Mouse (Mus musculus) stomach, embryonic 14.5 days (tissue): ENCODE data around the gene Itpr1. TPM values are rescaled to one million over a fixed set of nuclear protein-coding genes. Genes with fewer than 3 reads are reported as not detected.

Experiments
- ATAC-seq: fragments of 200-750 bp; cut with Nextera tagmentation; 2 replicates; pipeline ENCODE4 v1.8.0; 2017; ENCODE audit warnings: low read depth, moderate TSS enrichment; ENCODE audit not compliant: insufficient number of reproducible peaks, insufficient read depth, low FRiP score
- H3K27ac ChIP-seq: fragments of 300-500 bp; sonication (generic); 2 replicates; pipeline ENCODE4 v1.5.1; 2014; ENCODE audit warnings: mild to moderate bottlenecking, low read length, moderate library complexity, mixed read lengths
- H3K27me3 ChIP-seq: fragments of 300-500 bp; sonication (generic); 2 replicates; pipeline ENCODE4 v1.6.1; 2014; ENCODE audit warnings: low read length, control low read depth, mixed read lengths; ENCODE audit not compliant: control insufficient read depth, insufficient read depth
- H3K36me3 ChIP-seq: fragments of 300-500 bp; sonication (generic); 2 replicates; pipeline ENCODE4 v1.6.1; 2014; ENCODE audit warnings: mild to moderate bottlenecking, control low read depth, low read length, moderate library complexity, mixed read lengths; ENCODE audit not compliant: control insufficient read depth, insufficient read depth
- H3K4me1 ChIP-seq: fragments of 300-500 bp; sonication (generic); 2 replicates; pipeline ENCODE4 v1.6.1; 2014; ENCODE audit warnings: low read length, control low read depth, mixed read lengths; ENCODE audit not compliant: control insufficient read depth, insufficient read depth
- H3K4me2 ChIP-seq: fragments of 300-500 bp; sonication (generic); replicated peaks from 2 replicates; pipeline ENCODE4 v1.6.1; 2014; ENCODE audit warnings: low read depth, low read length, control low read depth
- H3K4me3 ChIP-seq: fragments of 300-500 bp; sonication (generic); 2 replicates; pipeline ENCODE4 v1.5.1; 2014; ENCODE audit warnings: low read depth, low read length, control low read depth
- H3K9ac ChIP-seq: fragments of 300-500 bp; sonication (generic); replicated peaks from 2 replicates; pipeline ENCODE4 v1.6.1; 2014; ENCODE audit warnings: low read depth, mild to moderate bottlenecking, control low read depth, low read length, moderate library complexity, mixed read lengths
- H3K9me3 ChIP-seq: fragments of 300-500 bp; sonication (generic); 2 replicates; pipeline ENCODE4 v1.6.1; 2016; ENCODE audit warnings: low read depth, low read length, control low read depth; ENCODE audit not compliant: control insufficient read depth
- WGBS: fragments of 180-500 bp; shearing (Covaris S2); extraction: QIAGEN DNeasy Blood & Tissue Kit; methylation state at CpG from one replicate; pipeline ENCODE4 v1.1.7; 2014; 5-methylcytosine and 5-hydroxymethylcytosine counted together
- polyA plus RNA-seq: library from polyadenylated mRNA; unstranded; fragments of >200 nt; fragmentation: Nextera tagmentation; extraction: Ambion mirVana; gene quantifications from 2 replicates; pipeline ENCODE4 v1.2.1, GENCODE M21; 2014

Gene Itpr1
- polyA plus RNA-seq, 1 experiment from 2014 or later = 13.5 TPM

DNA sequence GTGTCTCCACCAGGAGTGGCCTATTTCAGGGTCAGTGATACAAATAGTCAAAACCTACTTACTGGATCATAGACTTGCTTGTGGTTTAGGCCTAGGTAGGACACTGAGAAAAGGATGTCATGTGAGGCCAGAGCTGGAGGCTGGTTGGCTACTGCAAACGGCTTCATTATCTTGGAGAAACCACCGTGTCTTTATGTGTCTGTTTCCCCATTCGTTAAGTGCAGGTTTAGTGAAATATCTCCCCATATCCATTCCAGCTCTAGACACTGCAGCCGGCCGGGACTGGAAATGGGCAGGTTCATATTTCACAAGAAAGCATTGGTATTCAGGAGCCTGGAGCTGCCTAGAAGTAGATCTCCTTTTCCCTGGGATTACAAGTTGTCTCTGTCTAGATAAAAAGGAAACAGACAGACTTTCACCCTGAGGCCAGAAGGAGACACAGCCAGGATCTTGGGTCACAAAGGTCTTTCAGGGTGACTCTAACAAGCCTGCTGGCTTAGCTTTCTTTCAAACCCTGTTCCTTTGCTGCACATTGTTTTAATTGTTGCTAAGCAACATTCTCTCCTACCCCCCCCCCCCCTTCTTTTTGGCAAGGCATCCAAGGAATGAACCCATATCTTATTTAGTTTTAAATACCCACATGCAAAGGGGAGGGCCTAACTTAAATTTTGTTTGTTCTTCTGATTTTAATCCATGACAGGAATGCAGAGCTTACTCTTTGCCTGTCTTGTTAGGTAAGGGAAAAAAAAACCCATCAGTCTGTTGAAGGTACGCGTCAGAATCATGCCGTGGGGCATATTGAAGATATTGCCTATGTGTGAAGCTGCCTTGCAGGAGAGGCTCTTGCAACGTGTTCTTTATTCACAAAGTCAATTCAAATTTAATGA is 36.4 kb downstream of the Itpr1 start:
- 0 out of 2 replicates have a peak, but pooled peaks have one; percentile 24 for ATAC-seq
- peaks cover 22% of the 10 kb centered on the region for H3K4me1 ChIP-seq

DNA sequence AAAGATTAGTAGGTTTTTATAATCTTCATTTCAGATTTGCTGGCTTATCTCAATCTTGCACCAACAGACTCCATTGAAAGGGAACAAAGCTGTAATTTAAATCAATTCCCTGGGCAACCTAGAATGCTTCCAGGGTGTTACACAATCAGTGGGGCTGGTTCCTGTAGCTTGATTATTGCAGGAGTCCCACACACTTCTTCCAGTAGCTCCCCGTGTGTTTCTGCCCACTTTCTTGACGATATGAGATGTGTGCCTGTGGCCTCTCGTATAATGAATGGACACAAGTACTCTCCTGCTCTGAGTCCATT is 37.0 kb downstream of the Itpr1 start:
- Histone ChIP-seq H3K4me2 (no peak overlapping the region), H3K27ac (no peak overlapping the region), H3K4me3 (no peak overlapping the region), H3K9ac (no peak overlapping the region), H3K36me3 (no peaks in the 10 kb centered on the region), H3K4me1 (peaks cover 22% of the 10 kb centered on the region), H3K9me3 (no peaks in the 10 kb centered on the region), H3K27me3 (no peaks in the 10 kb centered on the region)
- ATAC-seq = no peak
- WGBS = 68% methylated on average over 3 of the region's 3 CpGs

More for the DNA sequence above, 36.4 kb downstream of the Itpr1 start:
- Histone ChIP-seq H3K9me3 (no peaks in the 10 kb centered on the region), H3K4me2 (no peak overlapping the region), H3K36me3 (no peaks in the 10 kb centered on the region), H3K9ac (no peak overlapping the region), H3K4me3 (no peak overlapping the region), H3K27ac (peak overlapping the region; percentile 45; the same call in 1 of the 2 replicates), H3K27me3 (no peaks in the 10 kb centered on the region)
- 30% methylated on average over 9 of the region's 9 CpGs for WGBS

- H3K4me2 ChIP-seq = no peak overlapping the region
- H3K4me1 ChIP-seq = peaks cover 22% of the 10 kb centered on the region
- ATAC-seq = no peak
- H3K9ac ChIP-seq = no peak overlapping the region
- no peaks in the 10 kb centered on the region for H3K27me3 ChIP-seq
- H3K4me3 ChIP-seq = no peak overlapping the region
- H3K36me3 ChIP-seq = no peaks in the 10 kb centered on the region
- no peak overlapping the region for H3K27ac ChIP-seq
- WGBS = 83% methylated on average over 4 of the region's 4 CpGs
- H3K9me3 ChIP-seq = no peaks in the 10 kb centered on the region
Measured at GRCm38 (mm10) chr6:108250416-108250815, 37.5 kb downstream of the Itpr1 start.

- no peaks in the 10 kb centered on the region for H3K9me3 ChIP-seq
- ATAC-seq = no peak
- no peak overlapping the region for H3K4me3 ChIP-seq
- no peaks in the 10 kb centered on the region for H3K27me3 ChIP-seq
- H3K27ac ChIP-seq = no peak overlapping the region
- H3K4me2 ChIP-seq = no peak overlapping the region
- peaks cover 19% of the 10 kb centered on the region for H3K4me1 ChIP-seq
- WGBS = 69% methylated on average over 13 of the region's 13 CpGs
- no peaks in the 10 kb centered on the region for H3K36me3 ChIP-seq
- no peak overlapping the region for H3K9ac ChIP-seq
Measured at GRCm38 (mm10) chr6:108252565-108253360, 39.9 kb downstream of the Itpr1 start.

DNA sequence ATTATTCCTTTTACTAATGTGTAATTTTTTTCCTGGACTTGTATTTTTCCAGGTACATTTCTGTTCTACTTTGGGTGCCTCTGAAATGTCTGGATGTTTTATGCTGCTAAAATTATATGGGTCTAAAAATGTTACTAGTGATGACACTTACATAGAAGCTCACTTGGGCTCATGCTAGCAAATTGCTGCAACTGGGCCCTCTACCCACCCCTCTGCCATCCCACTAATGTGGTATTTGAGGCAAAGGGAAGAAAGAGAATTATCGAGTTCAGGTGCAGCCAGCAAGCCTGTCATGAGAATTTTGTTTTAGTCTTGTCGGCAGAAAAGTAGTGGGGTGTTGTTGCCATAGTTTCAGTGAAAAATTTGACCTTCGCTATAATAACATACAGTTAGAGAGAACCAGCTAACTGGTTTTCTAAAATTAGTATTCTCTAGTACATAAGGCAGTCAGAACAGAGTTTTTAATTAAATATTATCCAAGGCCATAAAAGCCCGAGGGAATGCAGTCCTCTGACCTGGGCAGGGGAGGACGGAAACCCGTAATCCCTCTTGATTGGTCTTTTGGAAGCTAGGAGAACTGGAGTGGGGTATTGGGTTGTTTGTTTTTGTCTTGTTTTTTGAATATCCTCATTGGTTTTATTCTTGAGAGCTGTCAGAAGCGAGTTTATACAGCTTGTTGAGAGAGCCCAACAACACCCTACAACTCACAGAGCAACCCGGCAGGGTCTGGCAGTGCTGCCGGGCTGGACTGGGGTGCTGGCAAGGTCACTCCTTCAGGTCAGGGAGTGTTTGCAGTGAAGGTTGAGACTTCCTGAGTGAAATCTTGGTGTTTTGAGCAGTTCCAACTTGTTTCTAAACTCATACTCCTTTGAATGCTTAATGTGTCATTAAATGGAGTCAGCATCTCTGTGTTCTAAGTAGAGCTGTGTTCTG is 41.5 kb downstream of the Itpr1 start:
- Histone ChIP-seq H3K4me3 (no peak overlapping the region), H3K9me3 (no peaks in the 10 kb centered on the region), H3K4me2 (no peak overlapping the region), H3K4me1 (peaks cover 4% of the 10 kb centered on the region), H3K9ac (no peak overlapping the region), H3K27me3 (no peaks in the 10 kb centered on the region), H3K27ac (no peak overlapping the region), H3K36me3 (no peaks in the 10 kb centered on the region)
- 59% methylated on average over 9 of the region's 9 CpGs for WGBS
- ATAC-seq = no peak

GRCm38 (mm10) chr6:108255880-108256279 is 43.0 kb downstream of the Itpr1 start:
- no peaks in the 10 kb centered on the region for H3K27me3 ChIP-seq
- H3K27ac ChIP-seq = no peak overlapping the region
- H3K36me3 ChIP-seq = no peaks in the 10 kb centered on the region
- ATAC-seq = no peak
- no peaks in the 10 kb centered on the region for H3K9me3 ChIP-seq
- H3K4me3 ChIP-seq = no peak overlapping the region
- peaks cover 4% of the 10 kb centered on the region; the same call in 1 of the 2 replicates for H3K4me1 ChIP-seq
- no peak overlapping the region for H3K4me2 ChIP-seq
- no peak overlapping the region for H3K9ac ChIP-seq
- WGBS = 61% methylated on average over 4 of the region's 4 CpGs

DNA sequence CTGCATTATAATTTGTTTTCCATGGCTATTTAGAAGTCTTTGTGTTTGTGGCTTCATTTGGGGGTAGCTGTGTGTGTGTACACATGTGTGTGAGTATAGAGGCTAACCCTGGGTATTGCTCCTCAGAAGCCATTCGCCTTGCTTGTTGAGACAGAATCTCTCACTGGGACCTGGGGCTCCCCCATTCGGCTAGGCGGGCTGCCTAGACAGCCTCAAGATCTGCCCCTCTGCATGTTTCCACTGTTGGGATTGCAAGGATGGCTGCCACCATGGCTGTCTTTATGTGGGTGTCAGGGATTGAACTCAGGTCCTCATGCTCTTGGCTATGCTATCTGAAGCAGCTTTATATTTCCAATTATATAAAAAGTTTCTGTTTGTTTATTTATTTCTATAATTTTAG is 44.3 kb downstream of the Itpr1 start:
- no peak for ATAC-seq
- 88% methylated on average over 3 of the region's 3 CpGs for WGBS
- H3K4me1 ChIP-seq = peaks cover 4% of the 10 kb centered on the region; the same call in 1 of the 2 replicates

DNA sequence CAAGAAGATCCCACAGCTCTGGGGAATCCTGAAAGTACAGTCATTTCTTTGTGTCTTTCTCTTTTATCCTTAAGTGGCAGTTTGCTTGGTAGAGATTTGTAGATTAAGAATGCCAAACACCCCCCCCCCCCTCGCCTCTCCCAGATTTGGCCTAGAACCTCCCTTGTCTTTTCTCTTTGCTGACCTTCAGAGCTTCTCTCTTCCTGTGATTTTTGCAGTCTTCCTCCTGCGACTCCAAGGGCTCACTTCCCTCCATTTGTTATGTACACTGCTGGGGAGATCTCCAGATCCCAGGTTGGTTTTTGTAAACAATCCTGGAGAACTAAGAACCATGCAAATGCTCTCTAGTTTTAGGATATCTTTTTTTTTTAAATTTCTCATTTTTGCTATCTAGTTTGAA is 45.7 kb downstream of the Itpr1 start:
- ATAC-seq = no peak
- no peak overlapping the region for H3K27ac ChIP-seq
- H3K36me3 ChIP-seq = no peaks in the 10 kb centered on the region
- no peak overlapping the region for H3K4me2 ChIP-seq
- 38% methylated on average over 2 of the region's 2 CpGs for WGBS
- H3K4me3 ChIP-seq = no peak overlapping the region
- no peaks in the 10 kb centered on the region for H3K9me3 ChIP-seq
- peaks cover 4% of the 10 kb centered on the region; the same call in 1 of the 2 replicates for H3K4me1 ChIP-seq
- no peaks in the 10 kb centered on the region for H3K27me3 ChIP-seq
- no peak overlapping the region for H3K9ac ChIP-seq

More for the DNA sequence above, 44.3 kb downstream of the Itpr1 start:
- no peak overlapping the region for H3K27ac ChIP-seq
- no peak overlapping the region for H3K4me2 ChIP-seq
- no peaks in the 10 kb centered on the region for H3K27me3 ChIP-seq
- no peak overlapping the region for H3K9ac ChIP-seq
- no peaks in the 10 kb centered on the region for H3K36me3 ChIP-seq
- no peak overlapping the region for H3K4me3 ChIP-seq
- H3K9me3 ChIP-seq = no peaks in the 10 kb centered on the region
